Mouse (Mus musculus): Measurements from ENCODE around the gene Lcn9.
"Not testable (repeated sequence)": the region's sequence is repeated elsewhere in the genome, so short reads cannot be mapped to it uniquely, and the experiment has no call there.

Gene Lcn9

DNA sequence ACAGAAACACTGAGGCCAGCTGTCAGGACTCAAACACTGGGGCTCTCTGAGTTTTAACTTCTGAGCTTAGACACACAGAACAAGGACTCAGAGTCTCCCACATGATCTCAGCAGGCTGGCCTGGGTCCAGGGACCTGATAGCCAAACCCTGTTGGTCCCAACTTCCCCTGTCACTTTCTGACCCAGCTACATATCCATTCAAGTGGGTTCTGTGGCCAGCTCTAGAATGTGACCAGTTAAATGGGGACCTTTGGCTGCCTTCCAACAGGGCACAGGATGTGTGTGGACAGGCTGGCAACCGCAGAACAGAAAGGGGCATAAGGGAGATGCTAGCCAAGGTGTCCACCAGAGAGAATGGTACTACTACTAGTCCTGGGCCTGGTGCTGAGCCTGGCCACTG is at the start of gene Lcn9:
Lcn9 (plus strand) TSS at position 348 of the 400 bp plus-strand sequence.
- DNase-seq (ENCODE audit: extremely low read depth, low read depth) = no peak

DNA sequence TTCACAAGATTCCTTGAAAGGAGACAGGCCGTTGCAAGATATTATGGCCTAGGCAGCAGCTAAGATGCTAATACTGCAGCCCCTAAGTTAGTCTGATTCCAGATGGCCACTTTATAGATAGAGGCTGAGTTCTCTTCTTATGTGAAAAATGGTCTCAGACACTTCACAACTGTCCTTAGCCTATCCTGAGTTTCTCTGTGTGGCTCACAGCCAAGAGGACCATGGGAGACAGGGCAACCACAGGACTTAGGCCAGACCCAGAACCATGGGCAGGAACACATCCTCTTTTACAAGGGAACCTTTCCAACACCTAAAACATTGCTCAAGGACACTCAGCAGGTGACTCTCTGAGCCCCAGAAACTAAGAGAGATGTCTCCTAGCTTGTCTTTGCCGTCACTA is 49.4 kb upstream of the Lcn9 start:
- DNase-seq (ENCODE audit: extremely low read depth, low read depth) = no peak

DNA sequence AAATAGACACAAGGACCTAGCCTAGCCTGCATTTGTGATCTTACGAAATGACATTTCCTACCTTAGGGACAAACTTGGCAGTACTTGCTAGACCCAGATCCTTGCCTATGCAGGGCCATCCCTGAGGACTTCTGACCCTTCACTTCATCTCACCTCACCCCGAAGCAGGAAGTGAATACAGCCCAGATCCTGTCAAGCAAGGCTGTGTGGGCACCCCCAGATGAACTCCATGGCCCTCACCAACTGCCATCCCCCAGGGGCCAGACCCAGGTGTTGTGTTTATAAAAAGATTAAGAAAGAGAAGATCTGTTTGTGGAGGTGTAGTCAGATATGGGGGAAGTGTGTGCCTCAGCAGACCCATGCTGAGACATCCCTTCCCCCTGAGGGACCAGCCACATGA is 48.3 kb upstream of the Lcn9 start:
- DNase-seq (ENCODE audit: extremely low read depth, low read depth) = no peak

DNA sequence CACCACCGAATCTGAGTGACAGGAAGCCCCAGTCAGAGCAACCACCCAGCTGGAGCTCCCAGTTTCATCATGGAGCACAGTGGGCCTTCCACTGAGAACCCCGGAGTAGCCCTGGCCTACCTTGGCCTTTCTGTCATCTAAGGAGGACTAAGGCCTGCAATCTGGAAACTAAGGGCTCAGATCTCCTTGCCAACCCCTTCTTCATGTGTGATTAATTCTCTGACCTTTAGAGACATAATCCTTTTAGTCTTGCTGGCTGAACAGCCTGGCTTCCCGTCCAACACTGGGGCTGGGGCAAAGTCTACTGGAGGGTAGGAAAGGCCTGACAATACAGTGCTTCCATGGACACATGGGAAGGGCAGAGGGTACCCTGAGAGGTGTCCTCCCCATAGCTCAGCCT is 47.0 kb upstream of the Lcn9 start:
- no peak for DNase-seq (ENCODE audit: extremely low read depth, low read depth)

DNA sequence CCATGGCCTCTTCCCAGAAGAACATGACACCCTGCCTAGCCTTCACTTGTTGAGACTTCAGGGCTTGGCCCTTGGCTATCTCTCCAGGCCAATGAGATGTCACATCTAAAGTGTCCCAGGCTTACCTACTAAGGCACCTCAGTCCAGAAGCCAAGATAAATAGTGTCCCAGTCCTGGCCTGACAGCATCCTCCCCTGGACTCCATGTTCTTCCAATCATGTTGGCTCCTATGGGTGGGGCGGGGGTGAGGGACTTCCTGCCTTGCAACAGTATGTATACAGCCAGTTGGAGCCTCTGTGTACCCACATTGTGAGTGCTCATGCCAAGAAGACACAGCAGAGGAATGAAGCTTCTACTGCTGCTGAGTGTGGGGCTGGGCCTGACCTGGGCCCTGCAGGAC is 46.2 kb upstream of the Lcn9 start, which contains the start of gene Lcn11:
Lcn11 (plus strand) TSS at position 301 of the 400 bp plus-strand sequence.
- DNase-seq (ENCODE audit: extremely low read depth, low read depth) = no peak

DNA sequence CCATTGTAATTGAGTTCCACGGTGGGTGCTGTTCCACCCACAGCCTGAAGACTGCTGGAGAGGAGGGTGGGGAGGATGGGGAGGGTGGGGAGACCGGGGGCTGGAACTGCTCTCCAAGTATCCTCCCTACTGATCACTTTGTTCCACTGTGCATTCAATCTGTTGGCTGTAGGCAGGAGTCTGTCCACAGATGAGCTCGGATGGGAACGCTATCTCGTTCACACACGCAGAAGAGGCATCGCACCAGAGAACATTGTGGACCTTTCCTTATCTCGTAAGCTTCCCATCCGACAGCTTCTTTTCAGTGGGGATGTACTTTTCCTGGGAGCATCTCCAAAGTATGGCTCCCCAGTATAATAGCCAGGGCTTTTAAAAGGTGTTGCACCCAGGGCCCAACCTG is 43.9 kb upstream of the Lcn9 start:
- DNase-seq (ENCODE audit: extremely low read depth, low read depth) = no peak

DNA sequence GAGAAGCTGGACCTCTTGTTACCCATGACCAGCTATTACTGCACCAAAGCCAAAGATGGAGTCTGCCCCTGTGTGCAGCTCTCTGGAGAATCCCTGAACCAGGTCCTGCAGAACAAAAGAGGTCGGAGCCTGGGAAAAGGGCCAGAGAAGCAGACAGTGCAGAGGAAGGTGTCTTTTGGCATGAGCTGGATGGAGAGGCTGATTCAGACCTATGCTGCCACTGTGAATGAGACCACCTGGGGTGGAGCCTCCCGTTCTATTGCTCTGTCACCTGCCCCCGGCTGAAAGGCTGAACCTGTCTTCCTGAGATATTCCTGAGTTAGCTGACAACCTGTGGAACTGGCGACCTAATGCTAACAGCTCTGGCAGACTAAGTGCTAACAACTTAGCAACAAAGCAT is 42.0 kb upstream of the Lcn9 start:
- no peak for DNase-seq (ENCODE audit: extremely low read depth, low read depth)

DNA sequence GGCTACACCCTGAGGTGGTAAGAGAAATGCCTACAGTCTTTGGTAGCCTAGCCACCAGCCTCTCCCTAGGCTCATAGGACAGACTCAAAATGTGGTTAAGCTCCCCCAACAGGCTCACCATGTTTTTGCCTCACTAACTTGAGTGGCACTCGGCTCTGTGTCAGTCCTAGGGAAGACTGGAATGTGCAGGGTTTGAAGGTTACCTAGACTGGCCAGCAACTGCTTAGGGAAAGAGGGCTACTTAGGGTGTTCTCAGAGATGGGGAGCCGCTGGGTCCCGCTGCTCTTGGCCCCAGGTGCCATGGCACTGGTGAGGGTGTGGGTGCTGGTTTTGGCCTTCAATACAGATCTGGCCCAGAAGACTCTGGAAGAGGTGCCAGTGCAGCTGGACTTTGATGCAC is 41.0 kb upstream of the Lcn9 start, which contains the start of gene Gm13539:
Gm13539 (plus strand) TSS at position 301 of the 400 bp plus-strand sequence.
- no peak for DNase-seq (ENCODE audit: extremely low read depth, low read depth)

DNA sequence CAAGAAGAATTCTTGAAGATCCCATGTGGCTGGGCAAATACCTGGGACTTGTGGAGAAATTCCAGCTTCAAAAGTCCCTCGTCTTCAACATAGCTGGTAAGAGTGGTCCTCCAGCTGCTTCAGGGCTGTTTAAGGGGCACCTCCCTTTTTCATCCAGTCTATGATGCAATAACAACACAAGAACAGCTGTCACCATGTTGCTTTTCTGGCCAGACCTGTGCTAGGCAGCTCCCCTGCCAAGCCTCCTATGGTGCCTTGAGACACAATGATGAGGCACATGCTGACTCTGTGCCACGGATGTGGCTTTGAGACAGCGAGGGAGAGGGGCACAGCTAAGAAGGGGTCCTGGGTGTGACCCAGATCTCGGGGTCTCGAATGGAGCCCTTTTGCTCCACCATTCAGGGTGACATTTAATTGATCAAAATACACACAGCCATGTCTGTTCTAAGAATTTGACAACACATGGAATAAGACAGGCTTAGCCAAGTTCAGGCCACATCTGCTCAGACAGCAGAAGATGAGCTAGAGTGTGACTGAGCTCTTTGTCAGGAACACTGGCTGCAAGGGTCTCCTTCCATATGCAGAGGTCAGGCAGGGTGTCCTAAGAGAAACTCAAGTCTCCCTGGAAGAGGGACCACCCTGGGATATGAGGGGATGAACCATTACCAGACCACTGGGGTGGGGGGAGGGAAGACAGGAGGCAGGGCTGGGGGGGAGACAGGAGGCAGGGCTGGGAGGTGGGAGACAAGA is 37.2 kb upstream of the Lcn9 start:
- DNase-seq (ENCODE audit: extremely low read depth, low read depth) = no peak

DNA sequence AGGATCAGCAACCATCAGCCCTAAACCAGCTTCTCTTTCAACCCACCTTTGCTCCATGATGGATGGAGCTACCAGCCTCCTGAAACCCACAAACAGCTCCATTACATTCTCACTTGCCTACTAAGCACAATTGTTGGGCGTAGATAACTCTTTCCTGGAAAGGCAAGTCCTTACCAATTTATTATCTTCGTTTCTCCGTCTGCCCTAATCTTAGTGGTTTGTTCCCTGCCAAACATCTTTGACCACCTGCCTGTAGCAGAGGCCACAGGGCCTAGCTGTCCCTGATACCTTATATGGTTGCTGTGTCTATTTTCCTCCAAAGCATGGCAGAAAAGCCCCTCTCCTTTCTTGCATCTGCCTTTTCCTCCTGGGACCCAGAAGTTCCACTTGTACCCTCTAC is 33.9 kb upstream of the Lcn9 start:
- DNase-seq (ENCODE audit: extremely low read depth, low read depth) = peak; percentile 56

DNA sequence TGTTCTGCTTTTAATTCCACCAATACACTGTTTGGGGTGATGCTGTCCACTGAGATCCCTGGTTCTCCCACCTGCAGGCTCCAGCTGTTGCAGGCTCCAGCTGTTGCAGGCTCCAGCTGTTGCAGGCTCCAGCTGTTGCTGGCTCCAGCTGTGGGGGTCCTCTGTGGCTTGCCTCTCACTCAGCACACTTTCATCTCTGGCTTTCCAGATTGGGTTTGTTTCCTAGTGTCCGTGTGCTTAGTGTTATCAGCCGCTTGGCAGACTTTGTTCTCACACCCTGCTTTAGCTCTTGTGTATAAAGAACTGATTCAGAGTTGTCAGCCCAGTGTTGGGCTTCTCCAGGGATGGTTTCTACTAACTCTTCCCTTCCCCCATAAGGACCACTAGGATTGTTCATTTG is 25.3 kb upstream of the Lcn9 start:
- no peak for DNase-seq (ENCODE audit: extremely low read depth, low read depth)

DNA sequence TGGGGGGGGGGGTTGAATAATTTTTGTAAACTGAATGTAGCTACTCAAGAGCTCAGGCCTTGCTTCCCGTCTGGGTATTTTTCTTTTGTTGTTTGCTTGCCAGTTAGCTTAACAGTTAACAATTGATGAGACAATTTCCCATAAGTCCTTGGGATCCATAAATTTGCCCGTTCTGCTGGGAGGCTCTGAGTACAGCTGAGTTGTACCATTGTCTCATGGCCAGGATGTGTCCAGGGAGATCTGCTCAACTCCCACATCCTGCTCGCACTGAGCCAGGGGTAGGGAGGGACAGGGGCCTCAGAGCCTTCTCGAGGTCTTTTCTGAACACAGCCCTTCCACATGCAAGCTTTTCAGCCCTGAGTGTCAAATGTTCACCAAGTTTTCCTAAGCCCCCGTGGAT is 24.9 kb upstream of the Lcn9 start:
- no peak for DNase-seq (ENCODE audit: extremely low read depth, low read depth)

DNA sequence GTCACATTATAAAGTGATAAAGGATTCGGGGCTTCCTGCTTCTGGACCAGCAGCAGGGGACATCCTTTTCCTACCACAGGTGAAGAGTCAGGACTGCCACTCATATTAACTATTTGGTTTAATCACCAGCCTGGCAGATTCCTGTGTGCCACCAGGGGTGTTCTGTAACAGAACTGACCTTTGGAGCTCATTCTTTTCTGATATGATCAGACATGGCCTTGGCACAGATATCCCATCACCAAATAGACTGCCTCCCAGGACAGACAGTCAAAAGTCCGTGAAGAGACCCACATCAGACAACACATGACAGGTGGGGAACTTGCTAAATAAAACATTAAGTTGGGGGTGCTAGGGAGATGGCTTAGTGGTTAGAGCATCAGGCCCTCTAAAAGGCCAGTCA is 11.2 kb upstream of the Lcn9 start:
- DNase-seq (ENCODE audit: extremely low read depth, low read depth) = no peak

DNA sequence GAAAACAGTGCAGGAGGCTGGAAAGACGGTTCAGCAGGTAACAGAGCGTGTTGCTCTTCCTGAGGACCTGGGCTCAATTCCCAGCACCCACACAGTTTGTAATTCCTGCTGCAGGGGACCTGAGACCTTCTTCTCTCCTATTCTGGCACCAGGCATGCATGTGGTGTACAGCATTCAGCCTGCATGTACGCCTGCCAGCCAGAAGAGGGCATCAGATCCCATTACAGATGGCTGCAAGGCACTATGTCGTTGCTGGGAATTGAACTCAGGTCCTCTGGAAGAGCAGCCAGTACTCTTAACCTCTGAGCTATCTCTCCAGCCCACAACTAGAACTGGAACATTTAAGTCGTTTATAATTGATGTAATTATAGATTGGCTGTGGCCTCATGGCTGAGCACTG is 9.6 kb upstream of the Lcn9 start:
- no peak for DNase-seq (ENCODE audit: extremely low read depth, low read depth)

DNA sequence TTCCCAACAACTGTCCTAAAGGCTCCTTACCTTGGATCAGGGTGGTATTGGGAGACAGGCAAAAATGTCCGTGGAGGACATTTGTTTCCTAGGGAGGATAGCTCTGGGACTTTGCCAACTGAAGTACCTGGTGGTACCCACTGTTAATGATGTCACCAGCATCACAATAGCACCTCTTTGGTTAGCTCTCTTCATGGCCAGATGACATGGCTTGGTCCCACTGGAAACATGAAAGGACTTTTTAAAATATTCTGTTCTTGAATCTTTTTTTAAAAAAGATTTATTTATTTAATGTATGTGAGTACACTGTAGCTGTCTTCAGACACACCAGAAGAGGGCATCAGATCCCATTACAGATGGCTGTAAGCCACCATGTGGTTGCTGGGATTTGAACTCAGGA is 7.2 kb upstream of the Lcn9 start, which contains the start of gene Glt6d1:
Glt6d1 (minus strand) TSS at position 101 of the 400 bp plus-strand sequence.
- not testable (repeated sequence) for DNase-seq (ENCODE audit: extremely low read depth, low read depth)

DNA sequence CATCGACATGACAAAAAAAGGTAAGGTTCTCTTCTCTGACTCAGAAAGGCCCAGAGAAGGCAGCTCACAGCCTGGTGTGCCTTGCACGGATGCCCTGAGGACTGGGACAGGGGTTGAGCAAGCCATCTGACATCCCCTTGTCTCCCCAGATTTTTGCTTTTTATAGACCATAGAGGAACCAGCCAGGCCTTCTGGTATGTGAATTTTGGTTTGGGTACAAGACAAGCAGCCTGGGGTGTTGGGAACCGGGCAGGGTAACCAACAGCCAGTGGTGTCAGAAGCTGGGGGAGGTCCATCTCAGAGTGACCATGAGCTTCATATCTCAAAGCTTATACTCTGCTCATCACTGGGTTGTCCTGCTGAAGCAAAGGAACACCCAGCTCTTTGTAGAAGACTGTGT is 1.8 kb downstream of the Lcn9 start:
- DNase-seq (ENCODE audit: extremely low read depth, low read depth) = no peak

DNA sequence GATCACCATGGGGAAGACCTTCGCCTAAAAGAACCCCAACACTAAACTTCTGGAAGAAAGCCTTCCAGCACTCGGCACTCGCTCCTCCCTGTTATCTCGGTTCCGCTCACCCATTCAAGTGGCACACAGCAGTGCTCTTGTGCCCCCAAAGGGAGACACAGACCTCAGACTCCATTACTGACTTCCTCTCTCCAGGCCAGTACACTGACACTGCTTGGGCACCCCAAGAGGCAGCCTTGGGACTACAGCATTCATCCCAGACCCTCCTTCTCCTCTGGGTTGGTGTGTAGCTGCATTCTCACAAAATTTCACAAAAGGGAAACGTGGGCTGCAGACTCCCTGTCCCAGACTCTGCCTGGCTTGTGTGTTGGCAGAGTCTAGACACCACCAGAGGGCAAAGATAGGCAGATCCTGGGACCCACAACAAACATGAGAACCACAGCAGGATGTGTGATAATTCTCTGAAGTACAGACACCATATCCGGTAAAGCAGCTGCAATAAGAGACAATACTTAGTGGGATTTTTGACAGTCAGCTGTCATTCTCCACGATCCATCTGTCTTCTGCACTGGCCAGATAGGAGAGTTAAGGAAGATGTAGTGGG is 5.5 kb downstream of the Lcn9 start:
- DNase-seq (ENCODE audit: extremely low read depth, low read depth) = no peak

DNA sequence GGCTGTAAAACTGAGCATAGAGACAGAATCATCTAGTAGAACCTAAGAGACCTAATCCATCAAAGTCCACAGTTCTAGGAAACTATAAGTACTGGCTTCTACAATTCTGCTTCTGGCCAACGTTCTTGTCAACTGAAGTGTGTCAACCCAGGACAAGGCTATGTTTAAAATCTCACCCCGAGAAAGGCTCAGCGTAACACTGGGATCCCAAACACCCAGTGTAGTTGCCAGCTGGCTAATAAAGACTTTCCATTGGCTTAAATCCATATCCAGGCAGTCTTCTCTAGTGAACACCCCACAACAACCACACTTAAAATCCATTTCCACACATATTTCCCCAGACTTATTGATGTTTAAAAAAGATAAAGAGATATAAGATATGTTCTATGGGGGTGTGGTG is 7.8 kb downstream of the Lcn9 start:
- no peak for DNase-seq (ENCODE audit: extremely low read depth, low read depth)

DNA sequence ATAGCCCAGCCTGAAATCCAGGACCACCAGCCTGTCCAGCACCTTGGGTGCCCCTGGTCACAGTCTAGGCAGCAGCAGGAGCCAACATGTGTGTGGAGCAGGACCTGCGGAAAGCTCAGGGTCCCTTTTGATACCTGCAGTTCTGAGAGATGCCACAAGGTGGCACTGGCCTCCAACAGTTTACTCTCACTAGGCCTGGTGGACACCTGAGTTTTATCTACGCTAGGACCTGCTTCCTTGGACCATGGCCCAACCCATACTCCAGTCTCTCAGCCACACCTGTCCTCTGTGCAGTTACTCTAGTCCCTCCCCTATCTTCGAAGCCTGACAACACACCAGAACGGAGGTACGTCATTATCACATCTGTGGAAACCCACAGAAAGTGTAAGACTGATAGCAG is 13.3 kb downstream of the Lcn9 start:
- no peak for DNase-seq (ENCODE audit: extremely low read depth, low read depth)

DNA sequence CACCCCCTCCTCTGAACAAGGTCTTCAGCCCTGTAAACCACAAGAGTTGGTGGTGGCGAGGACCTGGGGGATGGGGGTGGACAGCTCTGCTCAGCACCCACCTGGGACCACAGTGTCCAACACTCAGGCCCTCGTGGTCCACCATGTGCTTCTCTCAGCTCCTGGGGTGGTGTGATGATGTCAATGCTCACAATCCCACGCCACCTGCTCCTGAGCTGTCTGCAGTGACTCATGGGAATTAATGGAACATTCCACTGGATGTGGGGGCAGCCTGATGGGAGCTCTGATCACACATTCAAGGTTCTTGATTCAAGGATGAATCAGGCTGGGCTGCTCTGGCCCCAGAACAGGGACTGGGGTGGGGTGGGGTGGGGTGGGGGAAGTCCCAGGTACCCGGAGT is 19.2 kb downstream of the Lcn9 start:
- no peak for DNase-seq (ENCODE audit: extremely low read depth, low read depth)

DNA sequence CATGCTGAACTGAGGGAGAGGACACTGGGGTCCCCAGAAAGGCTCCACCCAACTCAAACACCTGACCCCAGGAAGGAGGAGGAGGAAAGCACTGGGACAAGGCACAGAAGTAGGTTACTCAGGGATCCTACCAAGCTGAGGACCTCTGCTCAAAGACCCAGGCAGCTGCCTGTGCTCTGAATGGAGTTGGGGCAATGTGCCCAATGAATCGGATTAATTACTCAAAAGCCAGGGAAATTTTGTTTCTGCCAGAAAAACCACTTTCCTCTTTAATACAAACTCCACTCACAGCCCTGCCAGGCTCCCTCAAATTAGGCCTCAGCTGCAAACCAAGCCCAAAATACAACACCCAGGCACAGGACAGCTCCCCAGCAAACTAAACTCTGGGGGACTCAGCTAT is 19.8 kb downstream of the Lcn9 start:
- DNase-seq (ENCODE audit: extremely low read depth, low read depth) = no peak

DNA sequence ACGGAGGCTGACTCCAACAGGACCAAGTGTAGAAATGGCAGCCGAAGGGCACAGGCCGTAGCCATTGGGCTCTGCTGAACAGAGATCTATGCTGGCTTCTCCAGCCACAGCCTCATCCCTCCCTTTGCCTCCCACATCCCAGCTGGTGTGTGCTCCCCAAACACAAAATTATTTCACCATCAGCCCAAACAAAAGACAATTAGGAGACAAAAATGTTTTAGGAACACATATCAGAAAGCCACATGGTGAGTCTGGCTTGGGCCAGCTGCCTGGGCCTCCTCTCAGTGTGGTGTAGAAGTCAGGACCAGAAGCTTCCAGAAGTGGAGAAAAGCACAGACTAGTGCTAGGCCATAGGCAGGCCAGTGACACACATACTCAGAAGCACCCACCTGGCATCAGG is 21.1 kb downstream of the Lcn9 start:
- DNase-seq (ENCODE audit: extremely low read depth, low read depth) = no peak

DNA sequence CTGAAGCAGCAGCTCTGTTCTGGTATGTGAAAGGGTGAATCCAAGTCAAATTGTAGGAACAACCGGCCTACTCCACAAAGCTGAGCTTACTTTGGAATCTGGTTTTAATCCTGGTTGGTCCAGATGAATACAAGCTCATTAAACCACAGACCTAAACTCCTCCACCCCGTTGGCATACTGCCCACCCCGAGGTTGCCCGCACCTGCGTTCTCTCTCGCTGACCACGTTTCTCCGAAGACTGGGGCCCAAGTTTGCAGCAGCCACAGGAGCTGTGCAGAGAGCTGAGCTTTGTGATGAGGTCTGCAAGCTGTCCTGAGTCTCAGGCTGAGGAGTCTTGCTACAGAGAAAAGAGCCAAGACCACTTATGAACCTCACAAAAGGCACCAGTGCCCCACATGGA is 23.6 kb downstream of the Lcn9 start:
- DNase-seq (ENCODE audit: extremely low read depth, low read depth) = no peak
